Comparison of ENCODE assay signal across 8 mouse cellular contexts in genomic region chr10:127063239-127063872, GRCm38 (mm10). TPM values are rescaled to one million over a fixed set of nuclear protein-coding genes. Genes with fewer than 3 reads are reported as not detected.
DNase-seq lines count a peak whose midpoint lies in the region; ATAC-seq lines count a peak whose summit lies in the region.

TSS of gene Cdk4 (plus strand) at chr10:127063534.

- under 1% methylated on average over 45 of the region's 46 CpGs for whole genome bisulfite sequencing in hindbrain, embryonic 12.5 days

- peak within 1 kb of the TSS; percentile 86 for H3K4me2 ChIP-seq in hindbrain, embryonic 12.5 days (replicated peaks)

- no peaks in the 10 kb centered on the region for H3K9me3 ChIP-seq in hindbrain, embryonic 12.5 days (replicated peaks)

- peaks cover 51% of the 10 kb centered on the region for H3K4me1 ChIP-seq in hindbrain, embryonic 12.5 days

- peak within 1 kb of the TSS; percentile 85 for H3K4me3 ChIP-seq in hindbrain, embryonic 12.5 days

- peak; percentile 99 for DNase-seq in NIH3T3 (ENCODE audit: low read depth)
- peak; percentile 100 for DNase-seq in cerebellum, postnatal 10 days
- DNase-seq in frontal cortex, postnatal 10 days (ENCODE audit: low spot score in 2 of 2), result peak; percentile 99
- DNase-seq in layer of hippocampus, postnatal 14 days (ENCODE audit: low spot score in 2 of 2), result peak; percentile 98 to 99
- peak; percentile 98 for DNase-seq in lung, postnatal 14 days
- DNase-seq in retina, adult 2 months (ENCODE audit: low read depth, low spot score), result peak; percentile 98
- peak; percentile 96 to 97 for DNase-seq in thymus, postnatal 36 days

- H3K9ac ChIP-seq in hindbrain, embryonic 12.5 days, result peak within 1 kb of the TSS; percentile 95

- H3K36me3 ChIP-seq in hindbrain, embryonic 12.5 days, result peaks cover 36% of the 10 kb centered on the region

- H3K27me3 ChIP-seq in hindbrain, embryonic 12.5 days, result 0 out of 2 replicates have a peak, but pooled peaks cover 4% of the 10 kb centered on the region

- H3K27ac ChIP-seq in hindbrain, embryonic 12.5 days, result peak within 1 kb of the TSS; percentile 87

- ATAC-seq in hindbrain, embryonic 12.5 days (ENCODE audit: low FRiP score), result peak; percentile 92

RNA-seq across cellular contexts. Expression of gene Cdk4, which starts in this region (rescaled TPM):
- polyA plus RNA-seq in hindbrain, embryonic 12.5 days (2016; fragmentation: Nextera tagmentation; extraction: Ambion mirVana), result 1,725 and 1,814 TPM in 2 replicates
- 100 to 1,000 TPM; 120 to 123 TPM for total RNA-seq in layer of hippocampus, postnatal 14 days (2021)

Comparison
In these comparisons a context has a peak if more than half of its experiments do, and no peak if none do; other contexts are left out.
1. Peak in every context shown above with its lines: DNase-seq, ATAC-seq, H3K4me3 ChIP-seq and H3K27ac ChIP-seq.